Mouse (Mus musculus) left cerebral cortex, adult 9 months (tissue): Measurements from ENCODE around the gene Spen.

Source experiments
- DNase-seq, 2 experiments: peaks; one replicate each; pipeline ENCODE4 v3.0.0; 2022; ENCODE audit warnings: low spot score in 2 of 2

Gene Spen

DNA sequence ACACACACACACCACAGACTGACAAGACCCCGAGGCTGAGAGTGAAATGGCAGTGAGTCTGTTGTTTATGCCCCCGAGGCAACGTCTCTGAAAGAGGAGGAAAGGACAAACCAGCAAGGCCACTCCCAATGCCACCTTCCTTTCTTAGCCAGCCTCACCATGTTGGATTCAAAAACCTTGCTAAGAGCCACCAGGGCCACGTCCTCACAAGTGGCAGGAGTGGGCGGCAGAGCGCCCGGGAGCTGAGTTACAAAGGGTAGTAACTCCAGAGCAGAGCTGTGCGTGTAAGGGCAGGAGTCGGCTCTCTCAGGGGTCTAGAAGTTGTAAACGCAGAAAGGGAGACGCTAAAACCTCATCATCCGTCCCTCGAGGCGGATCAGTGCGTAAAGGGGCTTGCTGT lies 7.4 kb downstream of the Spen start:
- no peak for DNase-seq

DNA sequence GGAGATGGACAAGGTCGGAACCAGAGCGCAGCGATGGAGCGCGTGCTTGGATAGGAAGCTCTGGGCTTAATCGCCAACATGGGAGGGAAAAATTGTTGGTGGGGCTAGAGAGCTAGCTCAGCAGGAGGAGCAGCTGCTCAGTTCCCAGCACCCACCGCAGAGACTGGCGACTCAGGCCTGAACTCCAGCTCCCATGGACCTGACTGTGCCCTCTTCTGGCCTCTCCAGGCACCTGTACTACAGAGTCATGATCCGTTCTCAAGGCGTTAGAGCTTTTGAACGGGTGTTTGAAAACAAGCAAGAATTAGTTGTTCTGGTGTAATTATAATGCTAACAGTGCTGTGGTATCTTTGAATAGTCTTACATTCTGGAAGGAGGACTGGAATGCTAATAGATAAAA lies 9.5 kb downstream of the Spen start:
- no peak for DNase-seq

DNA sequence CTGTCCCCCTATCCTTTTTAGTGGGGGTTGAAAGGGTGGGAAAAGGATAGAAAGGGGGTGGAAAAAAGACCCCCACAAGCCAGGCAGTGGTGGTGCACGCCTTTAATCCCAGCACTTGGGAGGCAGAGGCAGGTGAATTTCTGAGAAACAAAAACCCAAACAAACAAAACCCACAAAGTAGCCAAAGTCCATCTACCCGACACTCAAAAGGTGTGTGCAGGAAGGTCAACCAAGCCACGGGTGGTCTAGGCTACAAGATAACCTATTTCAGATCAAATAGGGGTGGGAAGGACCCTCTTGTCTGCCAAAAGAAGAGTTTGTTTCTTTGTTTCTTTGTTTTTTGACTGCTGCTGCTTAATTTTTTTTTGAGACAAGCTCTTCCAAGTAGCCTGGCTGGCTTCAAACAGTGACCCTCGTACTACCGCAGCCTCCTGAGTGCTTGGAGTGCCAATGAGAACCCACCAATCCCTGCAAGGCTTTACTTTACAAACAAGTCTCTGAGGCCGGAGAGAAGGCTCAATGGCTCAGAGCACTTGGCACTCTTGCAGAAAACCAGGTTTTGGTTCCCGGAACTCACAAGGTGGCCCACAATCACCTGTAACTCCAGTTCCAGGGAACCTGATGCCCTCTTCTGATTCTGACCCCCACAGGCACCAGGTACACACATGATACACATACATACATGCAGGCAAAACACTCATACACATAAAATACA lies 11.3 kb downstream of the Spen start:
- no peak for DNase-seq

DNA sequence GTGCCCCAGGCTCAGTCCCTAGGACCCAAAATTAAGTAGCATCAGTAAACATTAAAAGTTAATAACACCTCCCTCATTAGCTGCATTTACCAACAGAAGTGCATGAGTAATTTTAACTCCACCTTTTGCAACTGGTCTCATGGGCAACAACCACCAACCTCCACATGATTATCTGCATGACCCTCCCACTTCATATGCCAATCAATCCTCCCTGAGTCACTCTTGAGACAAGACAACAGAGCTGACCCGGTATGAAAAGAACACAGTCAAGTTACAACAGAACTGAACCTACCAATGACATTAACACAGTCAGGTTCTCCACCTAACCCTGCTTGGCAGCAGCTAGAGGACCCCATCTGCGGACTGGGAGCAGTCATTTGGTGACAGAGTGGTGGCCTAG lies 12.5 kb downstream of the Spen start:
- DNase-seq = no peak

DNA sequence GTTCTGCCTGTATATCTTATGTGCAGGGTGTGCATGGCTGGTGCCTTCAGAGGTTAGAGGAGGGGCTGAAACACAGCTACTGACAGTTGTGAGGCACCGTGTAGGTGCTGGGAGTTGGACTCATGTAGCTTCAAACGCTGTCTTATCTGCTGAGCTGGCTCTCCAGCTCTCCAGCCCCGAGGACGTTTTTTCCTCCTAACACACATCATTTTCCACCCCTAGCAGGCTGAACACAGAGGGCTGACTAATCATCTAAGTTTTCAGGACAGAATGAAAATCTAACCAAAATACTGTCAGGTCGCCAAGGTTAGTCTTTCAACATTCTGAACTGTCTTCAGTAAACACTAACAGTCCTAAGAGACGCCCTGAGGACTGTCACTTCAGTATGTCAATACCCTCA lies 13.7 kb downstream of the Spen start:
- no peak for DNase-seq

DNA sequence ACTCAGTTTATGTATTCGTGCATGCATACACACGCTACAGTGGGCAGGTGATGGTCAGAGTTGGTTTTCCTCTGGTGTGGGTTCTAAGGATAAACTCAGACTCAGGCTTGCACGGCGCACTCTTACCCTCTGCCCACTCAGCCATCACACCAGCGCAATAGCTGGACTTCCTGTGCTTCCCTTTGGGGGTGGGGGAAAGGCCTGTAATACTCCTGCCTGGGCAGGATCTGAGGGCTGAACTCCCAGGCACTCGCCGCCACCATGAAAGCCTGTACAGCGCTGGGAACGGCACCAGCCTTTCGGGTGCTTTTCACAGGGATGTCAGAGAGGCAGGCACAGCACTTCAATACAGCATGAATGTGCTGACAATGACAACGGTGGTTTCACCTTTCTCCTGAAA lies 15.3 kb downstream of the Spen start:
- no peak for DNase-seq

DNA sequence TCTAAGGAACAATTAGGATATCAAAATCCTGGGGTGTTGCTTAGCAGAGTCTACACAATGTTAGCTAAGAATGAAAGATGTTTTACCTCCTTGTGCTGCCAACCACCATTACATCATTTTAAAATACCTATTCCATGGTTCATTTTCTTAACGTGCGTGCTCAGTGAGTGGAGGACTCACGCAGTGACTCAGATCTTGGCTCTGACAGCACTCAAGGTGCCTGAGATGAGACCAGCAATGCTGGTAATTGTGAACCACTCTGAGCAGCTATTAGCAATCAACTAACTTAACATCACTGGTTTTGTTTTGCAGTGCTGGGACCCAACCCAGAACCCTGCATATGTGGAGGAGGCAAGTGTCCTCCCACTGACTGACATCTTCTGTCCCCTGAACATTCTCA lies 20.0 kb downstream of the Spen start:
- no peak for DNase-seq

DNA sequence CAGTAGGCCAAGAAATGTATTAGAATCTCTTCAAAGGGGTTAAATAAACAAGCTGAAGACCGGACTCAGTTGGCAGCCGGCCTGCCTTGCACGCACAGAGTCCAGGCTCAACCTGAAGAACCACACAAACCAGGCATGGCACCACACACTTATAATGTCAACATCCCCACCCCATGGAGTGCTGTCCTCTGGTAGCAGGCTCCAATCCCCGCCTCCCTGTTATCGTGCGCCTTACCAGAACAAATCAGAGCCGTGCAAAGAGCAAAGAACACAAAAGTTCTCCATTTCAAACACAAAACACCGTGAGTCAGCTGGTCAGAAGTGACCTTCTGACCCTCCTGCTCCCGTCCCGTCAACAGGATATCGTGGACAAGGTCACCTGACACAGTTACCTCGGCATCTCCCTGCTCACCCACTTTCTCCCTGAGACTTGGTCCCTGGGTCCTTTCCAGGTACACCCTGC lies 24.2 kb downstream of the Spen start:
- no peak for DNase-seq

DNA sequence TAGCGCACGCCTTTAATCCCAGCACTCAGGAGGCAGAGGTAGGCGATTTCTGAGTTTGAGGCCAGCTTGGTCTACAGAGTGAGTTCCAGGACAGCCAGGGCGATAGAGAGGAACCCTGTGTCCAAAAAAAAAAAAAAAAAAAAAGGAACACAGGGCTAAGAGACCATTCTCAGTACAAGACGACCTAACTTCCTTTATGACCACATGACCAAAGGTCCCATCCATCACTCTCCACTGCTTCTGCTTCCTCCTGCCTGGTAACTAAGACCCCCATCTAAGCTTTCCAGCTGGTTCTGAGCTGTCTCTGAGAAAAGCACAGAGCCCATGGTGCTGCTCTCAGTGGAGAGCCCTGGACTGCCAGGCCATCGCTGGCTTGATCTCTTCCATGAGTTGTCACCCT lies 26.3 kb downstream of the Spen start:
- DNase-seq = no peak

DNA sequence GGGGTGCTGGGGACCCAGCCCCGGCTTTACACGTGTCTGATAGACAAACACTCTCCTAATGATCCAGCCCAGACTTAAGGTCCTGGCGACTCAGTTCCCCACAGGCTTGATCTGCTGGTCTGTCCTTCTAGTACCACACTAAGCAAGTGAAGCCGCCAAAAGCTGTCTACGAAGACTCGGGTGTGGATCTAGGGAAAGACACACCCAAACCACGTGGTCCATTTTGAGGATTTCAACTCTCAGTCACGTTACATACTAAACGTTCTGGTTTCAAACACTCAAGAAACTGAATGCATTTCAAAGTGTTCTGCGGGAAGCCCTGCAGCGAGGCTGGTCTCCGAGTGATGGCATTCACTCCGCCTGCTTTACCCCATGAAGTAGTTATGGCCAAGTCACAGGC lies 27.9 kb downstream of the Spen start:
- DNase-seq = no peak

DNA sequence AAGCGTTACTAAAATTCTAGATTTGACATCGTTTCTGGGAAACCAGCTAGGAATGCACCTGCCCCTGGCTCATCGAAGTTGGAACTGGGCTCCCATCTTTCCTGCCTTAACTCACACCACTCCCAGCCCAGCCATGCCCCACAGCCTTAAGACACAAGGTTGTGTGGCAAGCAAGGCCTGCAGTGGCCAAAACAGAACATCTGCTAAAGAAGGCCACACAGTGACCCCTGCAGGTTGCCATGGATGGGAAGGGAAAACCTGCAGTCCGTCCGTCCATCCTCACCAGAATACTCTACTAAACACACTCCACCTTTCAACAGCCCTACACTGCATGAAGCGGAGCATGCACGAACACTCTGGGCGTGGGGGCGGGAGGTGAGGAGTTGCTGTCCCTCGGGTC lies 31.5 kb downstream of the Spen start:
- no peak for DNase-seq

DNA sequence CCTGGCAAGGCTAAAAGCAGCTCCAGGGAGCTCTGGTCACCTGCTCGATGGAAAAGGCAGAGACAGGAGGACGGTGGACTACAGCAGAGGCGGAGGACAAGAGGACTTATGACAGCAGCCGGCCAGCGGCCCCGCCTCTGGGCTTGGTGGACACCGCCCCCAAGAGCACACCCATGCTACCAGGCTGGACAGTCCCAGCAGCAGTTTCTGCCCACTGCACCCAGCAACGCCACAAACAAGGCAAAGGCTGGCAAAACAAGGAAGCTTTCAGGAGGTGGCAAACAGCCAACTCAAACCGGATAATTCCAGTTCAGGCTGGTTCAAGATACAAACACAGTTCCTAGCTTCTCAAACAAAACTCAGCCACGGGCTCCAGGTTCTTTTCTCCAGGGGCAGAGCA lies 32.0 kb downstream of the Spen start:
- peak; percentile 48 to 78 for DNase-seq

DNA sequence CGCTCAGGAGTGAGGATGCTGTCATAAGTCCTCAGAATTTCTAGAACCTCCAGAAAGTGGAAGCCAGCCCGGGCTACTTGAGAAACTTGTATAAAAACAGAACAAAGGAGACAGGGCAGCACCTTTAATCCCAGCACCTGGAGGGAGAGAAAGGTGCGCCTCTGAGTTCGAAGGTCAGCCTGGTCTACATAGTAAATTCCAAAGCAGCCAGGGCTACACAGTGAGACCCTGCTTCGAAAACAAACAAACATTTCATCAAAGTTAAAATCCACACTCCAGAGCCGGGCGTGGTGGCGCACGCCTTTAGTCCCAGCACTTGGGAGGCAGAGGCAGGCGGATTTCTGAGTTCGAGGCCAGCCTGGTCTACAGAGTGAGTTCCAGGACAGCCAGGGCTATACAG lies 32.6 kb downstream of the Spen start:
- no peak for DNase-seq

DNA sequence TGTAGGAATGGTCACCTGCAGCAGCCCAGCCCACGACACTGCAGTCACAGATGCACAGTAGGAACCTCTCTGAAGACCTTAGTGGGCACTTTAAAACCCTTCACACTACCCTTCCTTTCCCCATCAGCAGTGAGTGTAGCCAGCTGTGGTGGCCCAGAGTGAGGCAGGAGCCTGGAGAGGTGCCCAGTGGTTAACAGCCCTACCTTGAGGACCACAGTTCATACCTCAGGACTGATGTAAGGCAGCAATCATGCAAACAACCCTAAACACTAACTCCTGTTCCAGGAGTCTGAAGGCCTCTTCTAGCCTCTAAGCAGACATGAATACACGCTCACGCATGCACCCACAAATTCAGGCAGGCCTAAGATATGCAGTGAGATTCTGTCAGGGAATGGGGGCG lies 33.9 kb downstream of the Spen start:
- DNase-seq = no peak

DNA sequence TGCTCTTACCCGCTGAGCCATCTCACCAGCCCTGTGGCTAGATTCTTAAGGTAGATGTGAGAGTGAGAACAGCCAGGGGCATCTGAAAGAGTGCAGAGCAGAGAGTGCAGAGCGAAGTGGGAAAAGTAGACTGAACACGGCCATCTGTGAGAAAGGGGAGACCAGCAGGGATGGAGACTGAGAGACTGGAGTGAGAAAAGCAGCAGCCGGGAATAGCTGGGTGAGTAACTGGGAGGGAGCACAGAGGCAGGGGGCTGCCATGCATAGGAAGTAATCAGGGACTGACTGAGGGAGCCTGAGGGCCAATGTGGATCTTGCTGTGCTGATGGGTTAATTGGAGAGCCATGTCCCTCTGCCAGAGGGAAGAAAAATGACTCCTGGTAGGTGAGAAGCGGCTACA lies 35.7 kb downstream of the Spen start:
- DNase-seq = no peak

DNA sequence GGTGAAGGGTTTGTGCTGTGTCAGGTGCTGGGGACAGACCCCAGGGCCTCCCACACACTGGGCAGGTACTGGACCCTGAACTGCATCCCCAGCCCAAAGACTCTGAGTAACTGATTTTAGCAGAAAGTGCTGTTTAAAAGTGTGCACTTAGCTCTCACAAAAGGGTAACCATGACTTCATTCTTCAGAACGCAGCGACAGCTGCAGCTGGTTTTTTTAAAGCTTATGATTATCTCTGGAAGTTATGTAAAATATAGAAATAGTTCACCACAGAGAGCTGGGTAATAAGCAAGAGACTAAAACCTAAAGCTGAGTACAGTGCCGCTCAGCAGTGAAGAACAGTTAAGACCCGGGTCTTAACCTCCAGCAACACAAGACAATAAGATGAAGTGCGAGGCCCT lies 37.3 kb downstream of the Spen start:
- DNase-seq = peak; percentile 37 to 40

DNA sequence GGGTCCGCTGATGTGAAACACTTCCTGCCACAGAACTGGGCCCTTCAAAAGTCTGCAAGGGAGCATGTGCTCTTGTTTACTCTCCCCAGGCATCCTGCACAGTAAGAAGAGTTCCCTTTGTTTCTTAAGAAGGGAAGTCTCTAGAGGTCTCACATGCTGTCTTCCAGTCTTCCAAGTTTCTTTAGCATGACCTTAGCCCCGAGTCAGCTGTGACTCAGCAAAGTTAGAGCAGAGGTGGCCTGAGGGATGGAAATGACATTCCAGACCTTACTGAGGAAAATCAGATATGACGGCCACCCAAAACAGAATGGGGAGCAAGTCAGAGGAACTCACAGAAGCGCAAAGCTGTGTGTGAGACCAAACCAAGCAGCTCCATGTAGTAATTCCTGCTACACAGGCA lies 37.8 kb downstream of the Spen start:
- no peak for DNase-seq

DNA sequence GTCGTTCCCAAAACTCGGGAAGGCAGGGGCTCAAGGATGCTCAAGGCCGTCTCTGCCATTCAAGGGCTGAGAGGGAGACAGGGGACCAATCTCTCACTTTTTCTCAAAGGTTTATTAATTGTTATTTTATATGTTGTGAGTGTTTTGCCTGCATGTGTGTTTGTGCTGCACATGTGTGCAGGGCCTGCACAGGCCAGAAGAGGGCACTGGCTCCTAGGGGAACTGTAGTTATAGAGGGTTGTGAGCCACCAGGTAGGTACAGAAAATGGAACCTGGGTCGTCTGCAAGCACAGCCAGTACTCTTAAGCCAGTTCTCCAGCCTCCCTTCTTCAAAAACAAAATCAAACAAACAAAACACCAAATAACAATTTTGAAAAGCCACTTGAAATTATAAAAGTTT lies 49.7 kb downstream of the Spen start:
- DNase-seq = no peak

DNA sequence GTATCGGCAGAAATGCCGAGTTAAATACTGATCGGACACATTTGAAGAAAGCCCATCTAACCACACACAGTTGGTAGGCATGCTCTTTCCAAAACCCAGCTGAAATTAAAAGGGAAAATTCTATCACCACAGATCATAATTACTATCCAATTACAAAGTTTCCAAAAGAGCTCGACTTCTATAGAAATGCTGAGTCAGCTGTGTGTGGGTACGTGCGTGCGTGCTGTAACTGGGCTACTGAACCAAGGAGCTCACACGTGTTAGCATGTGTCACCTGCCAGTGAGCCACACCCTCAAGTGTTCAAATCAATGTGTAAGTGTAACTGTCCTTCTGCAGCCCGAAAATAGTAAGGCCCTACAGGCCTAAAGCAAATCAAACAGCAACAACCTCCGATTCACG lies 50.8 kb downstream of the Spen start:
- no peak for DNase-seq

DNA sequence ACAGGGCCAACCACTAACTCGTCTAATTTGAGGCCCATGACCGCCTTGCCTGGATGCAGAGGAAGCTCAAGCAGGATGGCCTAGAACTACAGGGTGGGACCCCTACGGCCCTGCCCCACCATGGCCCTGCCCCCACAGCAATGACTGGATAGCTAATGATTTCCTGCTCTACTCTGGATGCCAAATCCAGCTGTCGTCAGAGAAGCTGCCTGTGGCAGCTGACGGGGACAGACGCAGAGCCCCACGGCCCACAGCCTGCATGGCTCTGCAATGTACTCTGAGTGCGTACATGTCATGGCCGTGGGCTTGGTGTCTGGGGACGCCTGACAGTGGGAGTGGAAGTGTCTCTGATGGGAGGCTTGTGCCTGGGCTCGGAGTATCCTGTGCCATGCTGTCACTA lies 54.3 kb downstream of the Spen start:
- DNase-seq = no peak

DNA sequence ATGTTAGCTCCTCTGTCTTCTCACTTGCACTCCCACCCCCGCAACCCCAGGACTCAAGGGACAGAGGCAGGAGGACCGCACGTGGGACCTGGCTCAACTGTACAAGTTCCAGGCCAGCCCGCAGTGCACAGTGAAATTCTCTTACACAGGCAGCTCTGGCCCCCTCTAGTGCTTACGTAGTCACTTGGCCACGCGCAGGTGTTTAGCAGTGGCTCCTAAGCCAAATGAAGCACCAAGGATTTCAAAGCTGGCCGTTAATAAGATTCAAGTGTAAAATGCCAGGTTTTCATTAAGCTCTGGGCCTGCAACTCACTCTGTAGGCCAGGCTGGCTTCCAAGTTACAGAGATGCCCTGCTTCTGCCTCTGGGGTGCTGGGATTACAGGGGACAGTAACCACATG lies 59.0 kb downstream of the Spen start:
- DNase-seq = no peak

DNA sequence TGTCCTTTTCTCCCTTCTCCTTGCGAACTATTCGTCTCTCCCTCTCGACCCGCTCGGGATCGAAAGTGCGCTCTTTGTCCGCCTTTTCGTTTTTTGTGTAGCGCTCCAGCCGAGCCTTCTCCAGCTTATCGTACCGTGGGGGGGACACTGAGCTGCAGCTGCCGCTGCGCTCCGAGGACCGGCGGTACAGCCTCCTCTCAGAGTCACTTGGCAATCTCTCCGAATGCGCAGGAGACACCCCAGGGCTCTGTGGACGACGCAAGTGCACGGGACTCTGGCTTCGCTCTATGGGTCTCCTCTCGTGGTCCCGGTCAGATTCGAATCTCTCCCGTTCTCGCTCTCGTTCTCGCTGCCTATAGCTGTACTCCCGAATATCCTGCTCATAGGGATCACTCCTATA lies 59.6 kb downstream of the Spen start:
- DNase-seq = no peak

DNA sequence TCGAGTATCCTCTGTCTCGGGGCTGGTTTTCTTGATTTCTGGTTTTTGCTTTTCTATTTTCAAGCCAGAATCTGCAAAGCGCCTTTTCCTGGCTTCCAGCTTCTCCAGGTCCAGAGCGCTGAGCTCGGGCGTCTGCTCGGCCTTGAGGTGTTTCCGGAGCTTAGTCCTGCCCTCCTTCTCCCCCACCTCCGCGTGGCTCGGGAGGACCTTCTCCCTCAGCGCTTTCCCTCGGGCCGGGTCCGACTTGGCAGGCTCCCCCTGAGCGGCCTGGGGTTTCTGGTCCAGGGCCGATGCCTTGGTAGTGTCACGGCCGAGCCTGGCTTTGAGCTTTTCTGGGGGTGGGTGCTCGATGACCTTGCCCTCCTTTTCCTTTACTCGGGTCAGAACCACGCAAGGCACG lies 60.2 kb downstream of the Spen start:
- no peak for DNase-seq

DNA sequence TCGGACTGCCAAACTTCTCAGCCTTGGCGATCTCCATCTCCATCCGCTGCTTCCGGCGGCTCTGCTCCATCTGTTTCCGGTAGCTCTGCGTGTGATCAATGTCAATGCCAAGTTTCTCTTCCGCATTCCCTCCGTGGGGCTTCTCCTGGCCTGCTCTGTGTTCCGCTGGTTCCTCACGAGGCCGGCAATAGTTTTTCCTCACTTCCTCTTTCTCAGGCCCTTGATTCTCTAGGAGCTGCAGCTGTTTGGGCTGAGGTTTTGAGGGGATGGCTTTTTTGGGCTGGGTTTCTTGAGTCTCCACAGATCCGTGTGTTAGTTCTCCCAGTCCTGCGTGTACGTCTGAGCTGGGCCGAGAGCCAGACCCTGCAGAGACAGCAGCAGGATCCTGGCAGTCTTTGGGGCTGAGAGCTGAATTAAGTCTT lies 60.7 kb downstream of the Spen start:
- DNase-seq = peak; percentile 36 to 80
